Mouse (Mus musculus) lung, embryonic 16.5 days (tissue): ENCODE data around the gene Zdhhc19. TPM values are rescaled to one million over a fixed set of nuclear protein-coding genes. Genes with fewer than 3 reads are reported as not detected.

Source experiments
- ATAC-seq: fragments of 200-750 bp; cut with Nextera tagmentation; 2 replicates; pipeline ENCODE4 v1.8.0; 2017; ENCODE audit warnings: low read depth, mild to moderate bottlenecking, moderate library complexity
- H3K27ac ChIP-seq: fragments of 300-500 bp; sonication (generic); 2 replicates; pipeline ENCODE4 v1.5.1; 2014; ENCODE audit warnings: mild to moderate bottlenecking, control low read depth, low read length
- H3K27me3 ChIP-seq: fragments of 300-500 bp; sonication (generic); 2 replicates; pipeline ENCODE4 v1.6.1; 2014; ENCODE audit warnings: low read depth, low read length, mixed read lengths; ENCODE audit not compliant: control insufficient read depth, insufficient read depth
- H3K36me3 ChIP-seq: fragments of 300-500 bp; sonication (generic); 2 replicates; pipeline ENCODE4 v1.6.1; 2014; ENCODE audit warnings: low read length; ENCODE audit not compliant: control insufficient read depth, insufficient read depth
- H3K4me1 ChIP-seq: fragments of 300-500 bp; sonication (generic); replicated peaks from 2 replicates; pipeline ENCODE4 v1.6.1; 2014; ENCODE audit warnings: low read length, mixed read lengths; ENCODE audit not compliant: control insufficient read depth, insufficient read depth
- H3K4me2 ChIP-seq: fragments of 300-500 bp; sonication (generic); 2 replicates; pipeline ENCODE4 v1.6.1; 2014; ENCODE audit warnings: low read depth, low read length, control low read depth
- H3K4me3 ChIP-seq: fragments of 300-500 bp; sonication (generic); 2 replicates; pipeline ENCODE4 v1.5.1; 2014; ENCODE audit warnings: mild to moderate bottlenecking, low read length, control low read depth
- H3K9ac ChIP-seq: fragments of 300-500 bp; sonication (generic); 2 replicates; pipeline ENCODE4 v1.6.1; 2014; ENCODE audit warnings: low read length, control low read depth
- H3K9me3 ChIP-seq: fragments of 300-500 bp; sonication (generic); 2 replicates; pipeline ENCODE4 v1.6.1; 2016; ENCODE audit warnings: low read length; ENCODE audit not compliant: control insufficient read depth
- WGBS: fragments of 180-500 bp; shearing (Covaris S2); extraction: QIAGEN DNeasy Blood & Tissue Kit; methylation state at CpG from one replicate; pipeline ENCODE4 v1.1.7; 2014; 5-methylcytosine and 5-hydroxymethylcytosine counted together
- polyA plus RNA-seq: library from polyadenylated mRNA; unstranded; fragments of >200 nt; fragmentation: Nextera tagmentation; extraction: Ambion mirVana; gene quantifications from 2 replicates; pipeline ENCODE4 v1.2.1, GENCODE M21; 2015

The Zdhhc19 gene
- polyA plus RNA-seq, 1 experiment from 2014 or later: not detected

DNA sequence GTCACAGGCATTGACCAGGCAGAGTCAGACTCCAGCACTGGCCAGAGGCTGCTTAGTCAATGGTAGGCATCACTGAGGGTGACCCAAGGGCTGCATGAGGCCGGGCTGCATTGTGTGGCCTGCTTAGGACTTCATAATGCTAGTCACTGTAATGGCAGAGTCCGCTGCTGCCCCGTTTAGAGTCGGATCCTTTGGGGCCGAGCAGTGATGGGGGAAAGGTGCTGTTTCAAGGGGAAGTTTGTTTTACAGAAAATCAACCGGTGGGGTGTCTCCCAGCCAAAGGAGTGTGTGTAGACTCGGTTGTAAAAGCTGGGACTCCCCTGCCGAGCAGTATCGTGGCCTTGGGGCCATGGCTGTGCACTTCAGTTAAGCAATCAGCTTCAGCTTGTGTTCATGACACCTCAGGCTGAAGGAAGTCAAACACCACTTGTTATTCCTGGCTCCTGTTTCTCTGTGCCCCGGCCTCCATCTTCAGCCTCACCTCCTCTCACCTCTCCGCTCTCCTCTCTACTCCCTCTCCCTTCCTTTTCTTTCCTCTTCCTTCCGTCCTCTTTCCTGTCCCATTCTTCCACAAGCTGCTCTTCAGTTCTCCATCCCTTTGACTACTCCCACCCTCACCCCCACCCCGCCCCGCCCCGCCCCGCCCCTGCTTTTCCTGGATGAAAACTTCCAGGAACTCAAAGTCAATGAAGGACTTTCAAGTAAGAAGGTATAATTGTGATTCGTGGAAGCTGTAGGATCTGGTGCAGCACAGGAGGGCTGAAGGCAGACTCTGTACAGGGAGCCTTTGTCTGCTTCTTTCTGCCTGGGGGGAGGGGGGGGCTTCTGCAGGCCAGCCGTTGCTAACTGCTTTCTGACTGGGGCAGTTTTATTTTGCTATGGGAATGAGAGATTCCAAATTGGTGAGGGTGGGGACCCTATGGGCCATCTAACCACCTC lies 14.6 kb downstream of the Zdhhc19 start:
- H3K4me1 ChIP-seq: peaks cover 28% of the 10 kb centered on the region
- no peak overlapping the region for H3K4me3 ChIP-seq
- no peaks in the 10 kb centered on the region for H3K9me3 ChIP-seq
- peak overlapping the region; percentile 86 for H3K27ac ChIP-seq
- H3K27me3 ChIP-seq: no peaks in the 10 kb centered on the region
- WGBS: 49% methylated on average over 18 of the region's 18 CpGs
- no peak overlapping the region for H3K4me2 ChIP-seq
- no peaks in the 10 kb centered on the region for H3K36me3 ChIP-seq
- no peak overlapping the region; the same call in 1 of the 2 replicates for H3K9ac ChIP-seq
- ATAC-seq: no peak

GRCm38 (mm10) chr16:32511338-32511734 lies 15.3 kb downstream of the Zdhhc19 start:
- H3K4me1 ChIP-seq: peaks cover 33% of the 10 kb centered on the region
- no peak overlapping the region for H3K4me3 ChIP-seq
- H3K36me3 ChIP-seq: no peaks in the 10 kb centered on the region
- peak overlapping the region; percentile 62 for H3K27ac ChIP-seq
- ATAC-seq: no peak
- H3K27me3 ChIP-seq: no peaks in the 10 kb centered on the region
- H3K9ac ChIP-seq: no peak overlapping the region; the same call in 1 of the 2 replicates
- WGBS: 56% methylated on average over 3 of the region's 3 CpGs
- no peaks in the 10 kb centered on the region for H3K9me3 ChIP-seq
- no peak overlapping the region for H3K4me2 ChIP-seq

DNA sequence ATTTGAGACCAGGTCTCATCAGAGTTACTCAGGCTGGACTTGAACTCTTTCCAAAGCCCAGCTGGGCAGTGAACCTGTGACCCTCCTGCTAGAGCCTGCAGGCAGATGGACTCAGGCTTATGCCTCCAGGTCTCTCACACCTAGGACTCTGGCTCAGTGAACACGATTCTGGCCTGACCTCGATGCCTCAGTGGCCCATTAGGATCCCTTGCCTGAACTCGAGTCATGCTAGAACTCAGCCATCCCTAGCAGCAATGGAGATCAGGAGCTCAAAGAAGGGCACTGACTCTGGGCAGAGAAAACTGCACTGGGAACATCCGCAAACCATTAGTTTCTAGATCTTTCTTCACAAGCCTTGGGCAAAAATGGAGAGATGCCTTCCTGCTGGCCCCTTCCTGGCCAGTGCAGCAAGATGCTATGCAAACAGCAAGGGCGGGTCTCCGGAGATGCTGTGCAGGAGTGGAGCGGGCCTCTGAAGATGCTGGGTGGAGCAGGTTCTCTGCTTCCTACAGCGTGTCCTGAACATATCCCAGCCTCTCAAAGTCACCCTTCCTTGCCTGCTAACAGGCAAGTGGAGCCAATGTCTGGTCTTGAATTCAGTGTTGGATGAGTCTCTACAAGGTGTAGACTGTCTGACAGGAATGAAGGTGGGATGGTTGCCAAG lies 15.9 kb downstream of the Zdhhc19 start:
- no peaks in the 10 kb centered on the region for H3K27me3 ChIP-seq
- no peak overlapping the region for H3K27ac ChIP-seq
- H3K9ac ChIP-seq: no peak overlapping the region
- no peaks in the 10 kb centered on the region for H3K9me3 ChIP-seq
- H3K36me3 ChIP-seq: no peaks in the 10 kb centered on the region
- no peak overlapping the region for H3K4me3 ChIP-seq
- WGBS: 69% methylated on average over 8 of the region's 8 CpGs
- H3K4me1 ChIP-seq: peaks cover 36% of the 10 kb centered on the region
- no peak for ATAC-seq
- H3K4me2 ChIP-seq: no peak overlapping the region

- Histone ChIP-seq H3K9me3 (no peaks in the 10 kb centered on the region), H3K9ac (no peak overlapping the region; the same call in 1 of the 2 replicates), H3K27me3 (no peaks in the 10 kb centered on the region), H3K4me1 (peaks cover 36% of the 10 kb centered on the region), H3K4me2 (no peak overlapping the region), H3K27ac (peak overlapping the region; percentile 61), H3K36me3 (no peaks in the 10 kb centered on the region), H3K4me3 (no peak overlapping the region)
- ATAC-seq: no peak
- WGBS: 33% methylated on average over 3 of the region's 3 CpGs
These were observed 16.9 kb downstream of the Zdhhc19 start for GRCm38 (mm10) chr16:32512921-32513320.

GRCm38 (mm10) chr16:32513401-32513800 lies 17.3 kb downstream of the Zdhhc19 start:
- 74% methylated on average over 6 of the region's 6 CpGs for WGBS
- Histone ChIP-seq H3K4me2 (no peak overlapping the region), H3K27ac (peak overlapping the region; percentile 61)

GRCm38 (mm10) chr16:32513948-32514347 lies 17.9 kb downstream of the Zdhhc19 start:
- no peak overlapping the region for H3K9ac ChIP-seq
- H3K36me3 ChIP-seq: no peaks in the 10 kb centered on the region
- H3K4me1 ChIP-seq: peaks cover 36% of the 10 kb centered on the region
- H3K4me2 ChIP-seq: no peak overlapping the region
- H3K4me3 ChIP-seq: no peak overlapping the region
- no peaks in the 10 kb centered on the region for H3K27me3 ChIP-seq
- no peak for ATAC-seq
- 89% methylated on average over 6 of the region's 6 CpGs for WGBS
- H3K9me3 ChIP-seq: no peaks in the 10 kb centered on the region
- no peak overlapping the region for H3K27ac ChIP-seq

More at GRCm38 (mm10) chr16:32513401-32513800, 17.3 kb downstream of the Zdhhc19 start:
- no peak overlapping the region for H3K4me3 ChIP-seq
- H3K9ac ChIP-seq: no peak overlapping the region
- peaks cover 36% of the 10 kb centered on the region for H3K4me1 ChIP-seq
- no peak for ATAC-seq
- no peaks in the 10 kb centered on the region for H3K27me3 ChIP-seq
- no peaks in the 10 kb centered on the region for H3K36me3 ChIP-seq
- no peaks in the 10 kb centered on the region for H3K9me3 ChIP-seq

DNA sequence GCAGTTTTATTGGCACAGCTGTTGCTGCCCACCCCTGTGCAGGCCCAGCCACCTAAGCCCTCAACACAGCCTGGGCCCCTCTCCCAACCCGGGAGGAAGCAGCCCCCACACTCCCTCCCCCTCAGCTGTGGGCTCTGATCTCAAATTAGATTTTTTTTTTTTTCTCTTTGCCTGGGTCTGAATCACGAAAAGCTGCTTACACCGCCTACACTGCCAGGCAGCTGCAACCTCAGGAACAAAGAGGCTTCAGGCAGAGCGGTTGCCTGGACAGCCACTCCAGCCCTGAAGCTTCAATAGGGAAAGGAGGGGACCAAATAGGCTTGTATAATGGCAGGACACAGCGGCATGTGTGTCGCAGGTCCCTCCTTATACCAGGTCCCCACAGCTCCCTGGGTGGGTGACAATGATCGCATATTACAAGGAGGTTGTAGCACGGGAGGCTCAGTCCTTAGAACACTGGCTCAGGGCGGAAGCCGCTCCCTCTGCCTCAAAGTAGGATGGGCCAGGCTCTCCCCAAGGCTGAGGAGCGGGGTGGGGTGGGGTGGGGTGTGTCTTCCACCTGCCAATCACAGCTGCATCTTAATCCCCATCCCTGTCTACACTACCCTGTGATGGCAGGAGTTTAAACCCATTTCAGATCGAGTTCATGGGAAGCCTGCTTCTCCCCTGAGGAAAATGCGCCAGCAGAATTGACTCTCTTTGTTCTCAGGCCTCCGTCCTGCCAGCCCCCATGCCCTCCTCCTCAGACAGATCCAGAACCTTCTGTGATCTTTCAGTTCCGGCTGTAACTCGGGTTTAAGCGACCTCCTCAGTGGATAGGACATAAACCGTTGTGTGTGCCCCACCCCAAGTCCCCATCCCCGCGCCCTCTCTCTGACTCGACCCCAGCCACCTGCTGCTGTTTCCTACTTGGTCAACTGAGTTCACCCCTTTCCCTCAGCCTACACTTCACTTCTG lies 20.2 kb downstream of the Zdhhc19 start:
- peak; percentile 64 for ATAC-seq
- Histone ChIP-seq H3K4me2 (peak overlapping the region; percentile 35; the same call in 1 of the 2 replicates), H3K4me3 (no peak overlapping the region)

DNA sequence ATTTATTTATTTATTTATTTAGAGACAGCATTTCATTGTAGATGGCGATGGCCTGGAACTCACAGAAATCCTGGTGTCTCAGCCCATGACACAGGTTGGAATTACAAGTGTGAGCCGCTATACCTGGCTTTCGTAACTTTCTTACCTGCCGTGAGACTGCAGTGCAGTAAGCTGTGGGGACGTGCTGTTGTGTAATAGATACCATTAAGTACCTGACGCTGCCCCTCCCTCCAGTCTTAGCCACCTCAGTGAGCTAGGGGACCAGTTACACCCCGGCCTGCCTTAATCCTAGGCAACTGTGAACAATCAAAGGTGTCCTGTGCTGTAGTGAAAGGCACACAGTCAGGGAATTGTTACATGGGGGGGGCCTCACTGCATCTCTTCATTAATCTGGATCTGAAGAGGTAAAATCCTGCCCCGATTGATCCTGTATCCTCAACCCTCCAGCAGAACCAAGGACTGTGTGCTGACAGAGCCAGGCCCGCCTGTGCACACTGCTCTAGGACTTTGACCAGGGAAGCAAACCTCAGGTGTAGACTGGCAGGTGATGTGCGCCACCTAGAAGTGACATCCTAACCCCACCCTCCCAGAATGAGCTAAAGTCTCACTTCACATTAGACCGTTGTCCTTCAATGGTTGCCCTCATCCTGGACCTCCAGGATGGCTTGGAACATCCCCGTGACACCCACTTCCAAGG lies 21.9 kb downstream of the Zdhhc19 start:
- no peak overlapping the region for H3K9ac ChIP-seq
- no peak overlapping the region for H3K4me2 ChIP-seq
- no peaks in the 10 kb centered on the region for H3K9me3 ChIP-seq
- 65% methylated on average over 12 of the region's 12 CpGs for WGBS
- no peaks in the 10 kb centered on the region for H3K27me3 ChIP-seq
- ATAC-seq: 0 out of 2 replicates have a peak, but pooled peaks have one; percentile 22
- H3K4me1 ChIP-seq: peaks cover 12% of the 10 kb centered on the region
- H3K27ac ChIP-seq: no peak overlapping the region
- no peaks in the 10 kb centered on the region for H3K36me3 ChIP-seq
- no peak overlapping the region for H3K4me3 ChIP-seq

More for the DNA sequence above, 20.2 kb downstream of the Zdhhc19 start:
- Histone ChIP-seq H3K9ac (peak overlapping the region; percentile 41), H3K4me1 (peaks cover 18% of the 10 kb centered on the region), H3K9me3 (no peaks in the 10 kb centered on the region), H3K27ac (peak overlapping the region; percentile 77), H3K27me3 (no peaks in the 10 kb centered on the region), H3K36me3 (no peaks in the 10 kb centered on the region)
- WGBS: 25% methylated on average over 21 of the region's 21 CpGs
